Mouse (Mus musculus): ENCODE results near the gene Ncstn. TPM values are rescaled to one million over a fixed set of nuclear protein-coding genes. Genes with fewer than 3 reads are reported as not detected.

Ncstn gene
- polyA plus RNA-seq, 1 experiment = 0.30 TPM

GRCm38 (mm10) chr1:172061217-172061616, 21.4 kb downstream of the Ncstn start:
- Histone ChIP-seq H3K4me1 (ENCODE audit: control insufficient read depth) (no peaks in the 10 kb centered on the region), H3K4me3 (replicated peaks) (no peak overlapping the region), H3K36me3 (ENCODE audit: control insufficient read depth) (peaks cover 20% of the 10 kb centered on the region), H3K9me3 (ENCODE audit: control insufficient read depth, low read length) (no peaks in the 10 kb centered on the region), H3K27me3 (ENCODE audit: control insufficient read depth) (peaks cover 12% of the 10 kb centered on the region)
- TF ChIP-seq GATA1 (IDR thresholded peaks at IDR 0.05; ENCODE audit: low read length) = no peak
- TF ChIP-seq TAL1 (IDR thresholded peaks at IDR 0.05; ENCODE audit: low read length) = no peak

- Histone ChIP-seq H3K36me3 (ENCODE audit: control insufficient read depth) (peaks cover 16% of the 10 kb centered on the region), H3K9me3 (ENCODE audit: control insufficient read depth, low read length) (no peaks in the 10 kb centered on the region), H3K4me1 (ENCODE audit: control insufficient read depth) (no peaks in the 10 kb centered on the region), H3K4me3 (replicated peaks) (no peak overlapping the region), H3K27me3 (ENCODE audit: control insufficient read depth) (peaks cover 17% of the 10 kb centered on the region)
- TF ChIP-seq TAL1 (IDR thresholded peaks at IDR 0.05; ENCODE audit: low read length) = no peak
- TF ChIP-seq GATA1 (IDR thresholded peaks at IDR 0.05; ENCODE audit: low read length) = no peak
These were observed 21.9 kb downstream of the Ncstn start for GRCm38 (mm10) chr1:172060659-172061058.

- Histone ChIP-seq H3K4me3 (replicated peaks) (no peak overlapping the region), H3K36me3 (ENCODE audit: control insufficient read depth) (no peaks in the 10 kb centered on the region), H3K27me3 (ENCODE audit: control insufficient read depth) (peaks cover 35% of the 10 kb centered on the region), H3K9me3 (ENCODE audit: control insufficient read depth, low read length) (no peaks in the 10 kb centered on the region), H3K4me1 (ENCODE audit: control insufficient read depth) (no peaks in the 10 kb centered on the region)
- no peak for TF ChIP-seq TAL1 (IDR thresholded peaks at IDR 0.05; ENCODE audit: low read length)
- TF ChIP-seq GATA1 (IDR thresholded peaks at IDR 0.05; ENCODE audit: low read length) = no peak
These were observed 23.7 kb downstream of the Ncstn start for GRCm38 (mm10) chr1:172058874-172059273.

DNA sequence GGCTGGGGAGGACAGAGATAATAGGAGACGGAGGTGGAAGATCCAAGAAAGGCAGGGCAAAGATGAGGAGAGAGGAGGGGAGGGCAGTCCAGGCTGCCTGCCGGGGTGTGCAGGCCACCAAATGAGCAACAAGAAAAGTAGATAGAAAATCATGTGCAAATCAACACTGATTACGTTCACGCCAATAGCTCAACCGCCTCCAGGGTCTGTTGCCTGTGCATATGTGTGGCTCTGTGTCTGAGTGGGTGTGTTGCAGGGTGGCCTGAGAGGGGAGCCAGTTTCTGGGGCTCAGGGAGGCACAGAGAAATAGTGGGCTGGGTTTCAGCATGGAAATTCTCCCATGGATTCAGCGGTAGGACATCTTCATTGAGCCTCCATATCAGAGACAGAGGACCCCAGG, 24.3 kb downstream of the Ncstn start:
- TF ChIP-seq GATA1 (IDR thresholded peaks at IDR 0.05; ENCODE audit: low read length) (no peak), TAL1 (IDR thresholded peaks at IDR 0.05; ENCODE audit: low read length) (no peak)
- Histone ChIP-seq H3K4me1 (ENCODE audit: control insufficient read depth) (no peaks in the 10 kb centered on the region), H3K27me3 (ENCODE audit: control insufficient read depth) (peaks cover 40% of the 10 kb centered on the region)

DNA sequence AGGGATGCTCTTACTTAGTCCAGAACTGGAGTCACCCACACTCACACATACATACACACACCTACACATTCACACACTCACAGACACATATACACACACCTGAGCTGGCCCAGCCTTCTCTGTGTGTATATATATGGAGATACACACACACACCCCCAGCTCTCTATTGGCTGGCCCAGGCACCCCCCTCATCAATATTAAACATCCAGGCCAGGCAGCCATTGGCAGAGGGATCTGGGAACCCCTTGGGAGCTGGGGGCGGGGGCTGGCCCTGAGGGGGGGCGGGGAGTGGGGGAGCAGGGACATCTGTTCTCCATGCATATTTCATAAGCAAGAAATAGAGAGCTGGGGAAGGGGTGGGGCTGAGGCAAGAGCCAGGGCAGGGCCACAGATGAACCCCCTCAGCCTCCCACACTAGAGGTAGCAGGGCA, 25.1 kb downstream of the Ncstn start, which contains the start of gene Nhlh1:
Nhlh1 (minus strand) TSS at position 83 of the 431 bp plus-strand sequence.
- no peak within 1 kb of the TSS for H3K4me3 ChIP-seq (replicated peaks)
- H3K27me3 ChIP-seq (ENCODE audit: control insufficient read depth) = peaks cover 48% of the 10 kb centered on the region
- H3K36me3 ChIP-seq (ENCODE audit: control insufficient read depth) = no peaks in the 10 kb centered on the region
- no peaks in the 10 kb centered on the region for H3K9me3 ChIP-seq (ENCODE audit: control insufficient read depth, low read length)
- no peaks in the 10 kb centered on the region for H3K4me1 ChIP-seq (ENCODE audit: control insufficient read depth)
- TF ChIP-seq GATA1 (IDR thresholded peaks at IDR 0.05; ENCODE audit: low read length) (no peak), TAL1 (IDR thresholded peaks at IDR 0.05; ENCODE audit: low read length) (no peak)

More for the DNA sequence above, 24.3 kb downstream of the Ncstn start:
- Histone ChIP-seq H3K36me3 (ENCODE audit: control insufficient read depth) (no peaks in the 10 kb centered on the region), H3K4me3 (replicated peaks) (no peak overlapping the region), H3K9me3 (ENCODE audit: control insufficient read depth, low read length) (no peaks in the 10 kb centered on the region)

GRCm38 (mm10) chr1:172056251-172056650, 26.3 kb downstream of the Ncstn start:
- Histone ChIP-seq H3K27me3 (ENCODE audit: control insufficient read depth) (peaks cover 58% of the 10 kb centered on the region), H3K36me3 (ENCODE audit: control insufficient read depth) (no peaks in the 10 kb centered on the region), H3K4me3 (replicated peaks) (no peak overlapping the region), H3K4me1 (ENCODE audit: control insufficient read depth) (no peaks in the 10 kb centered on the region), H3K9me3 (ENCODE audit: control insufficient read depth, low read length) (no peaks in the 10 kb centered on the region)
- TF ChIP-seq TAL1 (IDR thresholded peaks at IDR 0.05; ENCODE audit: low read length) (no peak), GATA1 (IDR thresholded peaks at IDR 0.05; ENCODE audit: low read length) (no peak)

DNA sequence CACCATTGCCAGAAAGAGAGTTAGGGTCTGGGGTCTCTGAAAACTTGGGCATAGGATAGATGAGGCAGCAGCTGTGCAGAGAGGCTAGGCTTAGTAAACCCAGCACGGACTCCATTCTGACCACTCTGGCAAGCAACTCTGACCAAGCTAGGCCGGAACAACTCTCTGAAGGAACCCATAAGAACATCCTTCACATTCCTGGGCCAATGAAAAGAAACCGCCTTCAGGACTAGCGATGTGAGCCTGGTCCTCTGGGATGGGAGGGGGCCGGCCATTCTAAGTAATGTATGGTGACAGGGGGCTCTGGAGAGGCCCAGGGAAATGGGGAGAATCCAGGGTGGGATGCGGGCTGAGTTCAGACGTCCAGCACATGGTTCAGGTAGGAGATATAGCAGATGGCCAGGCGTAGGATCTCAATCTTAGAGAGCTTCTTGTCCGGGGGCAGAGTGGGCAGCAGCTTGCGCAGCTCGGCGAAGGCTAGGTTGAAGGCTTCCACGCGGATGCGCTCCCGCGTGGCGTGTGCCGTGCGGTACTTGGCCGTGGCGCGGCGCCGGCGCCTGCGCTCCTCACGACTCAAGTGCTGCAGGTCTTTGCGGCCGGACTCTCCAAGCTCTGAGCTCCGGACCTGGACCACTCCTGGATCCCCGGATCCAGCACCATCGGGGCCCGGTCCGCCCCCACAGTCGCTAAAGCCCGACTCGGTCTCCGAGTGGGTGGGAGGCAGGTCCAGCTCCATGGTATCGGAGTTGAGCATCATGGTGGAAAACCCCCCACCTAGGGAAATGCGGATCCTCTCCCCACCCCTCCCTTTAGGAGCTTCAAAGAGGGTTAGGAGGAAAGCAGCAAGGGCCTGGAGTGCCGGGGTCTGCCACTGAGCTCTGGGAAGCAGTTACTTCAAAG, 28.8 kb downstream of the Ncstn start:
- H3K4me1 ChIP-seq (ENCODE audit: control insufficient read depth) = no peaks in the 10 kb centered on the region
- no peak overlapping the region for H3K4me3 ChIP-seq (replicated peaks)
- H3K9me3 ChIP-seq (ENCODE audit: control insufficient read depth, low read length) = no peaks in the 10 kb centered on the region
- TF ChIP-seq GATA1 (IDR thresholded peaks at IDR 0.05; ENCODE audit: low read length) (no peak), TAL1 (IDR thresholded peaks at IDR 0.05; ENCODE audit: low read length) (no peak)
- H3K36me3 ChIP-seq (ENCODE audit: control insufficient read depth) = no peaks in the 10 kb centered on the region
- peaks cover 58% of the 10 kb centered on the region for H3K27me3 ChIP-seq (ENCODE audit: control insufficient read depth)

DNA sequence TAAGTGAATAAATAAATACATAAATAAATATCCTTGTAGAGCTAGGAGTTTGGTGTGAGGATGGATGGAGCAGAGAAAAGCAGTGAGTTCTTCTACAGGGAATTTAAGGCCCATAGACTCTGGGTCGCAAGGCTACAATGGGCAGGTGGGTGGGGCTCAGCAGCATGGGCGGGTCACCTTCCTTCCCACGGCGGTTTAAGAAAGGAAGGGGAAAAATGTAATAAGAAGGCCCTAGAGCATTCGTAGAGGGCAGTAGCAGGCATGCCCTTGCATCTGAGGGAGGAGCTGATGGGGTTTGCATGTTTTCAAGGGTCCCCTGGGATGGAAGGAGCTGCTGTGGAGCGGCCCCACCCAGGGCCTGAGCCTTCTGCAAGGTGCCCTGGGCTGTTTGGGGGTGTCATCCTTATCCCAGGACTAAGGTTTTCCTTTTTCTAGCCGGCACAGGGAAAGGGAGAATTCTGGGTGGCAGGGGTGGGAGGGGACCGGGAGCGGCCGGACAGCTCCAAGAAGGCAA, 29.8 kb downstream of the Ncstn start:
- no peaks in the 10 kb centered on the region for H3K4me1 ChIP-seq (ENCODE audit: control insufficient read depth)
- H3K9me3 ChIP-seq (ENCODE audit: control insufficient read depth, low read length) = no peaks in the 10 kb centered on the region
- TF ChIP-seq GATA1 (IDR thresholded peaks at IDR 0.05; ENCODE audit: low read length) = no peak
- no peak for TF ChIP-seq TAL1 (IDR thresholded peaks at IDR 0.05; ENCODE audit: low read length)
- H3K4me3 ChIP-seq (replicated peaks) = no peak overlapping the region
- H3K36me3 ChIP-seq (ENCODE audit: control insufficient read depth) = no peaks in the 10 kb centered on the region
- peaks cover 58% of the 10 kb centered on the region for H3K27me3 ChIP-seq (ENCODE audit: control insufficient read depth)

DNA sequence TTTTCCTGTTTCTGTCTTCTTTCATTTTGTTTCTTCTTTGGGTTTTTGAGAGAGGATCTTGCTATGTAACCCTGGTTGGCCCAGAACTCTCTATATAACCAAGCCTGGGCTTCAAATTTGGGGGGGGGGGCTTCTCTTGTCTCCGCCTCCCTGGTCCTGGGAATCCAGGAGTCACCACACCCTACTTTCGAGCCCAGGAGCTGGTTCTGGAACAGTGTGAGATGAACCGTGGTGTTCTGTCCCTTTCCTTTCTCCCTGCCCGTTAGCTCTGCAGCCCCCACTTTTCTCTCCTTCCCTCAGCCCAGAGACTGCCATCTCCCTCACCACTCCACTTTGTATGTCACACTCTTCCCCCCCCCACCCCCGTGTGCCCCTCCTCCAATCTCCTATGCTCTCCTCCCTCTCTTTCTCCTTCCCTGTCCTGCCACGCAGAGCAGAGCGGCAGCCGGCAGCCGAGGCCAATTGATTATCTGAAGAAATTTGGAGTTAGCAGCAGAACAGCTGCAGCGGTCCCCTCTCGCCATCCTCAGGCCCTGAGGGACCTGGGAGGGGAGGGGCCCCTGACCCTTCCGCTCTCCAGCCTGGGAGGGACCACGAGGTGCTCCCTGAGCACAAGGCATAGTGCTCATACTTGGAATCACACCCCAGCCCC, 33.3 kb downstream of the Ncstn start:
- Histone ChIP-seq H3K36me3 (ENCODE audit: control insufficient read depth) (no peaks in the 10 kb centered on the region), H3K27me3 (ENCODE audit: control insufficient read depth) (peaks cover 36% of the 10 kb centered on the region), H3K9me3 (ENCODE audit: control insufficient read depth, low read length) (no peaks in the 10 kb centered on the region), H3K4me3 (replicated peaks) (no peak overlapping the region), H3K4me1 (ENCODE audit: control insufficient read depth) (no peaks in the 10 kb centered on the region)
- TF ChIP-seq GATA1 (IDR thresholded peaks at IDR 0.05; ENCODE audit: low read length) (no peak), TAL1 (IDR thresholded peaks at IDR 0.05; ENCODE audit: low read length) (no peak)
